Mouse (Mus musculus): Measurements from ENCODE around the gene Fbxo34. TPM values are rescaled to one million over a fixed set of nuclear protein-coding genes. Genes with fewer than 3 reads are reported as not detected.

The Fbxo34 gene
- 21.7 TPM for polyA plus RNA-seq (2017; shearing (Covaris generic))

GRCm38 (mm10) chr14:47450121-47450520 lies at the start of gene Fbxo34:
Fbxo34 (plus strand) TSS chr14:47450421.

DNA sequence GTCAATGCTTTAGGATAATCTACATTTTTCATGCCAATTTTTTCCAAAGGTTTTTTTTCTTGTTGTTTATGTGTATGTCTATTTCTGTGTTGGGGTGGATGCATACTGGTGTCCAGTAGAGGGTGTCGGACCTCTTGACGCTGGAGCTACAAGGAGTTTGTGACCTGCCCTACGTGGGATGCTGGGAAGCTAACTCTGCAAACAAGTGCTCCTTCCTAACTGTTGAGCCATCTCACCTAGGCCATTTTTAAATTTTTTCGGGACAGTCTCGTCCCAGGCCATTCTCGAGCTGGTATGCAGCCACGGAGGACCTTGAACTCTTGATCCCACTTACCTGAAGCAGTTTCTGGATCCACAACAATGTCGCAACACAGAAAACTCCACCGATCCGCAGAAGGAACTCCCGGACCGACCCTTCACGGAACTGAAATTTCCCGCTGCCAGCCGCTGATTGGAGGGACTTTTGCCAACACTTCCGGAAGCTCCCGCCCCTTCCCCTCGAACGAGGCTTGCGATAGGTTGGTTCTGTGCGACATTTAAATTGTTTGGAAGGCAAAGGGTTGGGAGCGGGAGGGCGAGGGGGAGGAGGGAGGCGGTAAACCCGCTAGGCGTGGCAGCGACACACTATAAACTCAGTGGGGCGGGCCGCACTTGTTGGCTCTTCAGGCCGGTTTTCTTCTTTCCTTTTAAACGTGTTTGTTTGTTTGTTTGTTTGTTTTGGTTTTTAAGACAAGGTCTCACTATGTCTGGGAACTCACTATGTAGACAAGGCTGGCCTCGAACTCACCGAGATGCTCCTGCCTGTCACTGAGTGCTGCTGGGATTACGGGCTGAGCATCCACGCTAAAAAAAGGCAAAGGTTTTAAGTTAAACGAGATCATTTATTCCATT lies 32.2 kb upstream of the Fbxo34 start, which contains the start of gene Dlgap5:
TSS of gene Dlgap5 (minus strand) at position 633 of the 891 bp plus-strand sequence.

DNA sequence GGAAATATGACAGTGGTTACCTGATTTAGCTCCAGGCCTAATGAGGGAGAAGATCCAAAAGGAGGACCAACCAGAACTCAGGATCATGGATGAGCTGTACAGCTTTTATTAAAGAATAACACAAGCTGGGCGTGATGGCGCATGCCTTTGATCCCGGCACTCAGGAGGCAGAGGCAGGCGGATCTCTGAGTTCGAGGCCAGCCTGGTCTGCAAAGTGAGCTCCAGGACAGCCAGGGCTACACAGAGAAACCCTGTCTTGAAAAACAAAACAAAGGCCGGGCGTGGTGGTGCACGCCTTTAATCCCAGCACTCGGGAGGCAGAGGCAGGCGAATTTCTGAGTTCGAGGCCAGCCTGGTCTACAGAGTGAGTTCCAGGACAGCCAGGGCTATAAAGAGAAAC lies 120.3 kb downstream of the Fbxo34 start, which contains the start of gene Atg14:
TSS of gene Atg14 (minus strand) at position 101 of the 400 bp plus-strand sequence.

Other genes with a start within 250 kb of the Fbxo34 start
- gene Wdhd1, start 173.6 kb upstream of the Fbxo34 start, polyA plus RNA-seq (2017; shearing (Covaris generic)) = 16.6 TPM
- 11.5 TPM for gene Socs4, start 173.5 kb upstream of the Fbxo34 start, polyA plus RNA-seq (2017; shearing (Covaris generic))
- gene Mapk1ip1l, start 152.2 kb upstream of the Fbxo34 start, polyA plus RNA-seq (2017; shearing (Covaris generic)) = 77.5 TPM
- 20.0 TPM for gene Lgals3, start 82.7 kb upstream of the Fbxo34 start, polyA plus RNA-seq (2017; shearing (Covaris generic))
- 16.3 TPM for gene Dlgap5, start 32.0 kb upstream of the Fbxo34 start, polyA plus RNA-seq (2017; shearing (Covaris generic))
- 21.0 TPM for gene Atg14, start 120.2 kb downstream of the Fbxo34 start, polyA plus RNA-seq (2017; shearing (Covaris generic))
- gene Ktn1, start 198.0 kb downstream of the Fbxo34 start, polyA plus RNA-seq (2017; shearing (Covaris generic)) = 89.8 TPM